Mouse (Mus musculus) ES-Bruce4 (cell line): ENCODE measurements around the gene Srgap1.

Experiments
- CTCF ChIP-seq: IDR thresholded peaks from one replicate; pipeline ENCODE4 v1.8.1; 2011; ENCODE audit warnings: low read depth, low read length
- EP300 ChIP-seq: IDR thresholded peaks from 2 replicates; pipeline ENCODE4 v1.6.1; 2011; ENCODE audit warnings: low read depth, low read length; ENCODE audit not compliant: insufficient read depth
- POLR2A ChIP-seq: IDR thresholded peaks from one replicate; pipeline ENCODE4 v1.8.1; 2011; ENCODE audit warnings: low read length; ENCODE audit not compliant: insufficient read depth

DNA sequence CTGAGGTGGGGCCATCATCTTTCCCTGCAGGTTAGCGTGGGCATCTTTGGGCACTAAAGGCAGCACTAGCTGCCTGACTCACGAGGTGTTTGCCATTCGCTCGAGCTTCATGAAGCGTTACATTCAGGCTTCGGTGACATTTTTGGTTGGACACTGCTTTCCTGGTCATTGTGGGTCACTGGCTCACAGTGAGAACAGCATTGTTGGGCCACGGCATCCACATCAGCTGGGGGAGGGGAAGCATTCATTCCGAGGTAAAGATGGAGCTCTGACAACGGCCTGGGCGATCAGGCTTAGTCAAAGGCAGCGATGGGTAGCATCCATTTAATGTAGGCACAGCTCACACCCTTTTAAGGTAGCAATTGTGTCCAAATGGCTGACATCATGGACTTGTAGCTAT, 240.3 kb downstream of the Srgap1 start:
- TF ChIP-seq POLR2A: no peak
- no peak for TF ChIP-seq CTCF
- TF ChIP-seq EP300: no peak
